ENCODE assay signal across 20 mouse cellular contexts in the genomic region with DNA sequence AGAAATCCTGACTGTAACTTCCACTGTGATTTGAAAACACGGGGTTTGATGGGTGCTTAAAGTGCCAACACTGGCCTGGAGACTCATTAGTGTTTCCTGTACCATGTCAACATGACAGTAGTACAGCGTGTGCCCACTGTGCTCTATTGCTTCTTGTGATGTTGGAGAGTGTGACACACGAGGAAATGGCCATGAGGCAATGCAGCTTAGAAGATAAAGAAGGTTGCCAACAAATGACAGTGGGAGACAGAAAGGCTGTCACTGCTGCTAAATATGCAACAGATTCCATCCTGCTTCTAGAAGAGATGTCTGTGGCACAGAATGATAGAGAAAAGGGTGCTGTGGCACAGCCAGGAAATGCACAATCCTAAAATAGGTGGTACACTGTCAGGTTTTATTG. TPM values are rescaled to one million over a fixed set of nuclear protein-coding genes. Genes with fewer than 3 reads are reported as not detected.
A peak's percentile ranks its signal among the peaks of the same experiment; 100 is the strongest.
DNase-seq lines count a peak whose midpoint lies in the region; ATAC-seq and TF ChIP-seq lines count a peak whose summit lies in the region.
"Had no signal": no experiment of that assay in that cellular context is flagged by ENCODE, and none has a peak within 500 bp of the region (broad histone marks: within the 10 kb centered on the region; RNA-seq: fewer than 3 reads in every experiment).

No protein-coding gene starts in this region.

- no peaks in the 10 kb centered on the region for H3K27me3 ChIP-seq in forebrain, postnatal 0 days (ENCODE audit: insufficient read depth, low read length)
- no peaks in the 10 kb centered on the region for H3K27me3 ChIP-seq in forebrain, embryonic 11.5 days (ENCODE audit: control insufficient read depth, insufficient read depth, low read length)
- H3K27me3 ChIP-seq: forebrain, embryonic 15.5 days; hindbrain, embryonic 15.5 days had no signal

- 37% methylated on average over 3 of the region's 3 CpGs for WGBS in forebrain, postnatal 0 days
- WGBS in forebrain, embryonic 11.5 days: 63% methylated on average over 3 of the region's 3 CpGs

- DNase-seq in forebrain, postnatal 0 days: peak; percentile 24
- DNase-seq in forebrain, embryonic 11.5 days (ENCODE audit: low spot score): no peak
- peak in 1 of 2 experiments; percentile 9 for DNase-seq in layer of hippocampus, adult 2 months (ENCODE audit: low spot score in 2 of 2)
- no peak for DNase-seq in layer of hippocampus, adult 9-10 months (ENCODE audit: low spot score)
- peak; percentile 37 for DNase-seq in brain, adult 2 months (ENCODE audit: low read depth, low spot score)
- DNase-seq in layer of hippocampus, adult 9-11 months: peak; percentile 11
- DNase-seq in urinary bladder, postnatal 14 days (ENCODE audit: low spot score): no peak
- DNase-seq: adrenal gland, postnatal 14 days; B cell, adult 2 months; cerebellum, adult 8-10 months; gastrocnemius, postnatal 36 days; heart, adult 11 months; heart, postnatal 36 days; kidney, adult 11 months had no signal

- H3K4me2 ChIP-seq in forebrain, postnatal 0 days (ENCODE audit: low read depth): no peak overlapping the region
- no peak overlapping the region for H3K4me2 ChIP-seq in forebrain, embryonic 11.5 days (ENCODE audit: low read depth, low read length, severe bottlenecking)
- H3K4me2 ChIP-seq: forebrain, embryonic 15.5 days; heart, embryonic 13.5 days; hindbrain, embryonic 15.5 days had no signal

- ATAC-seq in forebrain, postnatal 0 days: peak; percentile 51; the same call in 1 of the 2 replicates
- ATAC-seq in forebrain, embryonic 11.5 days (replicated peaks; ENCODE audit: low FRiP score): no peak
- ATAC-seq: CD4-positive, CD25-positive, alpha-beta regulatory T cell, adult 4 months; forebrain, embryonic 15.5 days had no signal

- H3K36me3 ChIP-seq in forebrain, postnatal 0 days (ENCODE audit: insufficient read depth): no peaks in the 10 kb centered on the region
- no peaks in the 10 kb centered on the region for H3K36me3 ChIP-seq in forebrain, embryonic 11.5 days (ENCODE audit: control insufficient read depth, insufficient read depth, low read length)
- H3K36me3 ChIP-seq: embryonic facial prominence, embryonic 10.5 days; forebrain, embryonic 15.5 days; G1E; heart, embryonic 13.5 days; hindbrain, embryonic 15.5 days had no signal

- H3K9ac ChIP-seq in forebrain, postnatal 0 days: no peak overlapping the region
- H3K9ac ChIP-seq in forebrain, embryonic 11.5 days (ENCODE audit: low read length): no peak overlapping the region
- H3K9ac ChIP-seq: forebrain, embryonic 15.5 days; heart, embryonic 13.5 days; hindbrain, embryonic 15.5 days had no signal

- H3K9me3 ChIP-seq in forebrain, postnatal 0 days (ENCODE audit: low read length): no peaks in the 10 kb centered on the region
- H3K9me3 ChIP-seq in forebrain, embryonic 11.5 days (ENCODE audit: control insufficient read depth, low read length): no peaks in the 10 kb centered on the region
- H3K9me3 ChIP-seq: embryonic facial prominence, embryonic 10.5 days; forebrain, embryonic 15.5 days; G1E; heart, embryonic 13.5 days; hindbrain, embryonic 15.5 days had no signal

- no peaks in the 10 kb centered on the region for H3K4me1 ChIP-seq in forebrain, postnatal 0 days (ENCODE audit: insufficient read depth)
- no peaks in the 10 kb centered on the region for H3K4me1 ChIP-seq in forebrain, embryonic 11.5 days (replicated peaks; ENCODE audit: control insufficient read depth, insufficient read depth, low read length)
- H3K4me1 ChIP-seq: embryonic facial prominence, embryonic 10.5 days; heart, embryonic 13.5 days; hindbrain, embryonic 15.5 days had no signal

- no peak overlapping the region for H3K4me3 ChIP-seq in forebrain, postnatal 0 days (ENCODE audit: low read depth, low read length)
- H3K4me3 ChIP-seq in forebrain, embryonic 11.5 days (ENCODE audit: low read depth, low read length): no peak overlapping the region
- H3K4me3 ChIP-seq in layer of hippocampus, adult 2 months: no peak overlapping the region
- H3K4me3 ChIP-seq: embryonic facial prominence, embryonic 10.5 days; forebrain, embryonic 15.5 days; heart, embryonic 13.5 days; hindbrain, embryonic 15.5 days had no signal

- no peak for TF ChIP-seq CTCF in forebrain, postnatal 0 days (IDR thresholded peaks at IDR 0.05; ENCODE audit: low read depth)
- TF ChIP-seq CTCF in layer of hippocampus, adult 2 months (conservative IDR thresholded peaks at IDR 0.05): peak; percentile 23

- no peak overlapping the region for H3K27ac ChIP-seq in forebrain, postnatal 0 days (ENCODE audit: low read depth, low read length)
- no peak overlapping the region for H3K27ac ChIP-seq in forebrain, embryonic 11.5 days (ENCODE audit: low read depth, low read length)
- peak overlapping the region; percentile 48 for H3K27ac ChIP-seq in layer of hippocampus, adult 2 months
- H3K27ac ChIP-seq: embryonic facial prominence, embryonic 10.5 days; forebrain, embryonic 15.5 days; heart, embryonic 13.5 days; hindbrain, embryonic 15.5 days had no signal

RNA-seq across cellular contexts. Expression of a gene that starts 6.7 kb away (rescaled TPM):
- total RNA-seq in forebrain, postnatal 0 days (2014; rRNA removed): 120 and 132 TPM in 2 replicates
- polyA plus RNA-seq in forebrain, postnatal 0 days (2015; fragmentation: Nextera tagmentation; extraction: Ambion mirVana): 42.7 and 58.3 TPM in 2 replicates
- 25.9 and 30.1 TPM in 2 replicates for polyA plus RNA-seq in forebrain, embryonic 11.5 days (2014; fragmentation: Nextera tagmentation; extraction: Ambion mirVana)
- 100 to 1,000 TPM; 153 to 172 TPM for total RNA-seq in layer of hippocampus, adult 2 months (2021)
- polyA plus RNA-seq: G1E had no signal

Comparison
In these comparisons a context has a peak if more than half of its experiments do, and no peak if none do; other contexts are left out.
1. DNase-seq: peak in forebrain, postnatal 0 days (single experiment), brain, adult 2 months (single experiment) and layer of hippocampus, adult 9-11 months (single experiment); none in forebrain, embryonic 11.5 days (single experiment), layer of hippocampus, adult 9-10 months (single experiment) and urinary bladder, postnatal 14 days (single experiment).